Mouse (Mus musculus): ENCODE measurements around the gene Ptpa. TPM values are rescaled to one million over a fixed set of nuclear protein-coding genes. Genes with fewer than 3 reads are reported as not detected.

The Ptpa gene
- total RNA-seq, 4 experiments from 2014 or later: 135 to 153 (median 141) TPM

DNA sequence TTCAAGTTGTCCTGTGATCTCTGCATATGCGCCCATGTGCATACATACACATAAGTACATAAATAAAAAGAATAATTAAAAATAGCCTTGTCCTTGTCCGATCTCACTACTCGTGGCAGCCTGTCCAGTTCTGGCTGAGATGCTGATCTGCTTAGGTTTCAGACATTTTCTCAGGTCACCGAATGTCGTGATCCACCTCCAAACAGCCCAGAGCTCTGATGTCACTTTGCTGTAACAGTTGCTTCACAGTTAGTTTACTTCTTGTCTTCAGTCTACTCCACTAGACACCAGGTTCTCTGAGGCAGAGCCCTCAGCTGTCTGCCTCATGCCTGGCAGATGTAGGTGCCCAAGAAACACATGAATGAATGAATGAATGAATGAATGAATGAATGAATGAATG, 48.6 kb downstream of the Ptpa start:
- no peak for DNase-seq

DNA sequence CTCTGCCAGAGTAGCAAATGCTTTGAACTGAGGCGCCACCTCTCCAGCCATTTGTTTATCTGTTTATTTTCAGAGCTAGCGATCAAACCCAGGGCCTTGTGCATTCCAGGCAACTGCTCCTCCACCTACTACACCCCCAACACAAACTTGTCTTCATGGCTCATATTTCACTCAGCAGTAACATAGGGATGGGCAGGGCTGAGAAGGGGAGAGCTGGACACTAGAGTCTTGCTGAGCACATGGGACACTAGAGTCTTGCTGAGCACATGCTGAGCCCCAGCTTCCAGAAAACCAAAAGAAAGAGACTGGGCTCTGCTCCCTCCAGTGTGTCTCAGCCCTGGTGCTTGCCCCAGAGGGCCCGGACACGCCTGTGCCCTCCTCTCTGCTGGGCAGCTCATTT, 50.9 kb downstream of the Ptpa start:
- DNase-seq: no peak

GRCm38 (mm10) chr2:30469009-30469408, 53.2 kb downstream of the Ptpa start:
- DNase-seq: no peak

DNA sequence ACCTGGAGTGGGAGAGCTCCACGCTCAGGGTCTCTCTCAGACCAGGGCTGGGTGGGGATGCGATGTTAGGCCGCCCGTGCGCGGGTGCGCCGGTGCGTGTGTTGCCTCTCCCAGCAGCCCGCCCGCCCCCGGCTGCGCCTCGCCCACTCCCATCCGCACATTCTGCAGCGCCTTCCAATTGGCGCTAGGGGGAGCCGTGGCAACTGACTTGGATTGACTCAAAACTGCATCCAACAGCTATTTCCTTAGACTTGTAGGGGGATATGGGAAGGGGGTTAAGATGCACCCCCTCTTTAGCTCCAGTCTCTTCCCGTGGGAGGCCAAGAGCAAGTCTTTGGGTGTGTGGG, 53.9 kb downstream of the Ptpa start:
- peak; percentile 50 for DNase-seq

- peak; percentile 60 for DNase-seq
Observed at GRCm38 (mm10) chr2:30470143-30470946, 54.5 kb downstream of the Ptpa start.

GRCm38 (mm10) chr2:30471051-30471450, 55.2 kb downstream of the Ptpa start:
- DNase-seq: no peak

- peak; percentile 86 for DNase-seq
Observed at GRCm38 (mm10) chr2:30471795-30472720, 56.2 kb downstream of the Ptpa start.

DNA sequence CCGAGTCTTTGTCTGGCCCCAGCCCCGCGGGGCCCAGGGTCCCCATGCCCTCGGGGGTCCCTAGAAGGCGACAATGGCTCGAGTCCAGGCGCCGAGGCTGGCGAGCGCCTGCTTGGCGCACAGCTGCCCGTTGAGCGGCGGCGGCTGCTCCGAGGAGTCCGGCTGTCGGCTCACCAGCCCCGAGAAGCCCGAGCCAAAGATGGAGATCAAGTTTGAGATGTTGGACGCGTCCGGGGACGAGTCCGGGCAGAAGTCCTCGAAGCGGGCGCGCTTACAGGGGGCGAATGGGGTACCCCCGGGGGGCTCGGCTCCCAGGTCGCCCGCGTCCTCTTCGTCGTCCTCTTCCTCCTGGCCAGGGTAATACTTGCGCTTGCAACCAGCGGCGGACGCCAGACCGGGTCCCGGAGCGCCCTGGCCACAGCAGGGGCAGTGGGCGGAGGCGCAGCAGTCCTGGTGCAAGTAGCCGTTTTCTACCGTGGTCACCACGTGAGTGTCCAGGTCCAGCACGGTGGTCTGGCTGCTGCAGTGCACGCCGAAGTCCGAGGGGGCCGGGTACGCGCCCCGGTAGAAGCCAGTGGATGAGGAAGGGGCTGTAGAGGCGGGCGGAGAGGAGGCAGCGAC, 57.0 kb downstream of the Ptpa start:
- DNase-seq: peak; percentile 46

DNA sequence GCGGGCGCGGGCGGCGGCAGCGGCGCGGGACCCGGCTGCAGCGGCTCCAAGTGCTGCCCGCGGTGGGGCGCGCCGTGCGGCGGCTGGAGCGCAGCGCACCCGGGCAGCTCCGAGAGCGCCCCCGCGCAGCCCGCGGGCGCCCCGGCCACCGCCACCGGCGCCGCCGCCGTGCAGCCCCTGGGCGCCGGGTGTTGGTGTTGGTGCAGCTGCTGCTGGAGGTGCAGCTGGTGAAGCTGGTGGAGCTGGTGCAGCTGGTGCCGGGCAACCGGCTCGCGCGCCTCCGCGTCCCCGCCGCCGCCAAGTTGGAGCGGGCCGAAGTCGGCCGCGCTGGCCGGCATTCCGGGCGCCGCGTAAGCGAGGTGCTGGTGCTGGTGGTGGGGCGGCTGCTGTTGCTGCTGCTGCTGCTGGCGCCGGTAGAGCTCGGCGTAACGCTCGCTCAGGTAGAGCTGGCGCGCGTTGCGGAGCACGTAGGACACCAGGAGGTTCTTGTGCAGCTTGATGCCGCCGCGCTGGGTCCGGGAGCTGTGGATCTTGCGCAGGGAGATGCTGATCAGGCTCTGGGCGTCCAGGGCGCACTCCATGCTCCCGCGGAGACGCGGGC, 57.7 kb downstream of the Ptpa start:
- peak; percentile 48 for DNase-seq

GRCm38 (mm10) chr2:30474039-30474438, 58.2 kb downstream of the Ptpa start, which contains the start of gene Ier5l:
Ier5l (minus strand) TSS chr2:30474219.
- DNase-seq: peak; percentile 92

DNA sequence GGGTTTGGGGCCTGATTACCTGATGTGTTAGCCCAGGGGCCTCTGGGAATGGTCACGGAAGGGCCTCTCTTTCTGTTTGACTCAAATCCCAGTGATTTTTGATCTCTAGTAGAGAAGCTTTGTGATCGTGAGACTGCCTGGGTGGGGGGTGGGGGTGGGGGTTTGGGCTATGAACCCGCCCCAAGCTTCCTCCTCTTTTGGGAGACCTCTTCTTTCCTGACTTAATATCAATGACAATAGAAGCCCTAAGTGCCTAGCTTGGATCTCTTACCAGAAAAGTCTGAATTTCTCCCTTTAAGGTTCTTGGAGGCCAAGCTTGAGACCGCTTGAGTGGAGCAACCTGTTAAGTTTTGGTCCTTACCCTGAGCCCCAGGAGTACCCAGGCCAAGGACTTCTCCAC, 58.9 kb downstream of the Ptpa start:
- DNase-seq: no peak

GRCm38 (mm10) chr2:30475457-30475856, 59.6 kb downstream of the Ptpa start:
- no peak for DNase-seq

DNA sequence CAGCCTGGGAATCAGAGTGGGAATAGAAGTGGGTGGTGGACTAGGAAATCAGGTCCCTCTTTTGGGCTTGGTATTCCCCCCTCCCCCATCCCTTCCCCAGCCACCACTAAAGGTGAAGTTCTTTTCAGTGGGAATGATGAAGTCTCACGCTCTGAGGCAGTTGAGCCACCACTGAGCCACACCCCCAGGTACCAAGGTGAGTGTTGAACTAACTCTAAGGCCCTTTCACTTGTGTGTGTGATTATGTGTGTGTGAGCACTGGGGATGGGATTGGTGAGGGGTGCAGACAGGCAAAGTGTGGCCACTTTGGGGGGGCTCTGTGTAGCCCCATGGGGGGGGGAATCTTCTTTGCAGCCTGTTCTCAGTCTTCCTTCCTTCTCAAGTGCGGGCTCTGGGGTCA, 60.4 kb downstream of the Ptpa start:
- DNase-seq: no peak

GRCm38 (mm10) chr2:30478526-30478925, 62.7 kb downstream of the Ptpa start:
- DNase-seq: no peak

GRCm38 (mm10) chr2:30487597-30487996, 71.8 kb downstream of the Ptpa start:
- DNase-seq: peak; percentile 77

- no peak for DNase-seq
Observed at GRCm38 (mm10) chr2:30490384-30490783, 74.5 kb downstream of the Ptpa start.

- no peak for DNase-seq
Observed at GRCm38 (mm10) chr2:30495000-30495908, 79.4 kb downstream of the Ptpa start.

- peak; percentile 57 for DNase-seq
Observed at GRCm38 (mm10) chr2:30495909-30496861, 80.3 kb downstream of the Ptpa start.
